In genomic region chr3:41042195-41042938, GRCm38 (mm10) we compare ENCODE assay signal across 9 mouse cellular contexts. TPM values are rescaled to one million over a fixed set of nuclear protein-coding genes. Genes with fewer than 3 reads are reported as not detected.
DNase-seq lines count a peak whose midpoint lies in the region; ATAC-seq and TF ChIP-seq lines count a peak whose summit lies in the region.
"Had no signal": no experiment of that assay in that cellular context is flagged by ENCODE, and none has a peak within 500 bp of the region (broad histone marks: within the 10 kb centered on the region; RNA-seq: fewer than 3 reads in every experiment).

No protein-coding gene starts in this region.

- H3K36me3 ChIP-seq in liver, adult 2 months (ENCODE audit: control insufficient read depth, insufficient read depth, low read length): no peaks in the 10 kb centered on the region; the same call in 1 of the 2 replicates
- H3K36me3 ChIP-seq in liver, embryonic 11.5 days (ENCODE audit: control insufficient read depth, insufficient read depth, low read length): no peaks in the 10 kb centered on the region
- H3K36me3 ChIP-seq in forebrain, postnatal 0 days (ENCODE audit: insufficient read depth): no peaks in the 10 kb centered on the region
- H3K36me3 ChIP-seq: heart, embryonic 13.5 days had no signal

- H3K4me1 ChIP-seq in liver, adult 2 months (ENCODE audit: control insufficient read depth, insufficient read depth, low read length): peaks cover 3% of the 10 kb centered on the region
- peaks cover 10% of the 10 kb centered on the region for H3K4me1 ChIP-seq in liver, embryonic 11.5 days (replicated peaks; ENCODE audit: control insufficient read depth, insufficient read depth, low read length)
- no peaks in the 10 kb centered on the region for H3K4me1 ChIP-seq in forebrain, postnatal 0 days (ENCODE audit: insufficient read depth)

- no peak overlapping the region for H3K4me3 ChIP-seq in liver, adult 2 months (ENCODE audit: insufficient read depth, low read depth, low read length)
- no peak overlapping the region for H3K4me3 ChIP-seq in liver, embryonic 11.5 days (ENCODE audit: low read depth, low read length)
- H3K4me3 ChIP-seq in forebrain, postnatal 0 days (ENCODE audit: low read depth, low read length): no peak overlapping the region
- H3K4me3 ChIP-seq: heart, embryonic 13.5 days had no signal

- TF ChIP-seq CTCF in liver, adult 2 months (IDR thresholded peaks at IDR 0.05; ENCODE audit: low read depth, low read length): no peak
- TF ChIP-seq CTCF in forebrain, postnatal 0 days (IDR thresholded peaks at IDR 0.05; ENCODE audit: low read depth): peak; percentile 88

- H3K9ac ChIP-seq in liver, adult 2 months (ENCODE audit: low read depth, low read length): no peak overlapping the region
- no peak overlapping the region for H3K9ac ChIP-seq in liver, embryonic 11.5 days (ENCODE audit: low read depth, low read length)
- no peak overlapping the region for H3K9ac ChIP-seq in forebrain, postnatal 0 days
- H3K9ac ChIP-seq: heart, embryonic 13.5 days had no signal

- ATAC-seq in liver, embryonic 11.5 days (replicated peaks; ENCODE audit: low FRiP score): no peak
- ATAC-seq in forebrain, postnatal 0 days: peak; percentile 85

- DNase-seq in adrenal gland, adult 2 months: peak; percentile 23
- no peak for DNase-seq in adrenal gland, postnatal 4 days (ENCODE audit: low spot score in 2 of 2)
- peak; percentile 70 for DNase-seq in liver, adult 2 months (ENCODE audit: extremely low read depth, low read depth, low spot score)
- DNase-seq in liver, embryonic 11.5 days (ENCODE audit: low spot score): no peak
- DNase-seq in brain, embryonic 18.5 days (ENCODE audit: low read depth, low spot score): peak; percentile 46
- peak; percentile 58 for DNase-seq in forebrain, postnatal 0 days
- peak; percentile 22 to 36 for DNase-seq in layer of hippocampus, postnatal 10 days (ENCODE audit: low spot score in 2 of 2)
- peak; percentile 55 for DNase-seq in retina, adult 2 months (ENCODE audit: low read depth, low spot score)

- H3K27me3 ChIP-seq in liver, adult 2 months (ENCODE audit: control insufficient read depth, insufficient read depth, low read length): no peaks in the 10 kb centered on the region
- H3K27me3 ChIP-seq in liver, embryonic 11.5 days (replicated peaks; ENCODE audit: control insufficient read depth, insufficient read depth, low read length): no peaks in the 10 kb centered on the region
- no peaks in the 10 kb centered on the region for H3K27me3 ChIP-seq in forebrain, postnatal 0 days (ENCODE audit: insufficient read depth, low read length)
- H3K27me3 ChIP-seq: heart, embryonic 13.5 days had no signal

- WGBS in liver, adult 2 months: 71% methylated on average over 4 of the region's 4 CpGs
- 77% methylated on average over 4 of the region's 4 CpGs for WGBS in liver, embryonic 11.5 days
- 83% methylated on average over 4 of the region's 4 CpGs for WGBS in forebrain, postnatal 0 days

- H3K27ac ChIP-seq in liver, adult 2 months (replicated peaks; ENCODE audit: insufficient read depth, low read depth, low read length): no peak overlapping the region
- H3K27ac ChIP-seq in liver, embryonic 11.5 days (ENCODE audit: low read depth, low read length): no peak overlapping the region
- no peak overlapping the region for H3K27ac ChIP-seq in forebrain, postnatal 0 days (ENCODE audit: low read depth, low read length)
- H3K27ac ChIP-seq: heart, embryonic 13.5 days had no signal

- H3K4me2 ChIP-seq in liver, embryonic 11.5 days: no peak overlapping the region
- H3K4me2 ChIP-seq in forebrain, postnatal 0 days (ENCODE audit: low read depth): no peak overlapping the region
- H3K4me2 ChIP-seq: heart, embryonic 13.5 days had no signal

- no peak for TF ChIP-seq POLR2A in liver, adult 2 months (IDR thresholded peaks at IDR 0.05; ENCODE audit: extremely low read depth, insufficient read depth, low read length)

- no peaks in the 10 kb centered on the region for H3K9me3 ChIP-seq in liver, embryonic 11.5 days (ENCODE audit: control insufficient read depth, low read length)
- H3K9me3 ChIP-seq in forebrain, postnatal 0 days (ENCODE audit: low read length): no peaks in the 10 kb centered on the region
- H3K9me3 ChIP-seq: heart, embryonic 13.5 days had no signal

- no peaks in the 10 kb centered on the region for H3K79me2 ChIP-seq in liver, adult 2 months (ENCODE audit: control insufficient read depth, insufficient read depth, low read length)

RNA-seq across cellular contexts. Expression of gene Pgrmc2, which starts 40.5 kb away (rescaled TPM):
- 10 to 100 TPM; 56.5 to 70.5 TPM for total RNA-seq in adrenal gland, adult 2 months (2021)
- polyA plus RNA-seq in adrenal gland, adult 2 months (2012; rRNA removed): 24.6 and 28.6 TPM in 2 replicates
- 10 to 100 TPM; 43.9 to 45.5 TPM for total RNA-seq in adrenal gland, postnatal 4 days (2021)
- total RNA-seq in liver, adult 2 months (2014; rRNA removed): 18.3 and 21.2 TPM in 2 replicates
- 19.9 and 24.5 TPM in 2 replicates for polyA plus RNA-seq in liver, adult 2 months (2012; rRNA removed)
- 28.3 and 29.4 TPM in 2 replicates for polyA plus RNA-seq in liver, embryonic 11.5 days (2014; fragmentation: Nextera tagmentation; extraction: Ambion mirVana)
- 36.6 and 39.1 TPM in 2 replicates for total RNA-seq in forebrain, postnatal 0 days (2014; rRNA removed)
- polyA plus RNA-seq in forebrain, postnatal 0 days (2015; fragmentation: Nextera tagmentation; extraction: Ambion mirVana): 25.2 and 30.3 TPM in 2 replicates
- 10 to 100 TPM; 47.7 to 52.7 TPM for total RNA-seq in layer of hippocampus, postnatal 10 days (2021)

Comparison
In these comparisons a context has a peak if more than half of its experiments do, and no peak if none do; other contexts are left out.
1. DNase-seq: peak in adrenal gland, adult 2 months (single experiment), liver, adult 2 months (single experiment), brain, embryonic 18.5 days (single experiment), forebrain, postnatal 0 days (single experiment), layer of hippocampus, postnatal 10 days (2 of 2) and retina, adult 2 months (single experiment); none in adrenal gland, postnatal 4 days (0 of 2) and liver, embryonic 11.5 days (single experiment).